14 mouse cellular contexts compared by ENCODE assay signal in genomic region chr5:61372901-61373300, GRCm38 (mm10).
DNase-seq lines count a peak whose midpoint lies in the region; ATAC-seq and TF ChIP-seq lines count a peak whose summit lies in the region.
"Had no signal": no experiment of that assay in that cellular context is flagged by ENCODE, and none has a peak within 500 bp of the region (broad histone marks: within the 10 kb centered on the region; RNA-seq: fewer than 3 reads in every experiment).

No protein-coding gene starts in this region.

- H3K4me2 ChIP-seq in forebrain, embryonic 15.5 days (replicated peaks), result no peak overlapping the region
- H3K4me2 ChIP-seq in forebrain, embryonic 11.5 days (ENCODE audit: low read depth, low read length, severe bottlenecking), result no peak overlapping the region
- H3K4me2 ChIP-seq in lung, embryonic 14.5 days, result no peak overlapping the region
- H3K4me2 ChIP-seq in midbrain, embryonic 14.5 days (ENCODE audit: low read length), result no peak overlapping the region
- H3K4me2 ChIP-seq: intestine, embryonic 15.5 days; neural tube, embryonic 12.5 days had no signal

- no peak for DNase-seq in forebrain, embryonic 11.5 days (ENCODE audit: low spot score)
- DNase-seq in lung, embryonic 14.5 days, result peak; percentile 83
- DNase-seq in lung, postnatal 4 days, result no peak
- DNase-seq in MEL-GATA-1-ER (ENCODE audit: extremely low read depth, low read depth), result peak; percentile 47
- DNase-seq in midbrain, embryonic 14.5 days, result peak; percentile 81
- DNase-seq in heart, embryonic 10.5 days (ENCODE audit: low spot score), result no peak
- DNase-seq in cerebellum, adult 8-10 months, result no peak
- DNase-seq: cerebellum, adult 9-10 months; liver; lung, adult 2 months had no signal

- no peak overlapping the region for H3K4me3 ChIP-seq in forebrain, embryonic 15.5 days
- no peak overlapping the region for H3K4me3 ChIP-seq in forebrain, embryonic 11.5 days (ENCODE audit: low read depth, low read length)
- no peak overlapping the region for H3K4me3 ChIP-seq in lung, embryonic 14.5 days (ENCODE audit: low read depth, low read length)
- no peak overlapping the region for H3K4me3 ChIP-seq in midbrain, embryonic 14.5 days (replicated peaks; ENCODE audit: low read depth, low read length)
- H3K4me3 ChIP-seq in heart, embryonic 10.5 days, result no peak overlapping the region
- H3K4me3 ChIP-seq: intestine, embryonic 15.5 days; megakaryocyte, embryonic 14.5 days; neural tube, embryonic 12.5 days had no signal

- H3K9ac ChIP-seq in forebrain, embryonic 15.5 days (replicated peaks), result no peak overlapping the region
- no peak overlapping the region for H3K9ac ChIP-seq in forebrain, embryonic 11.5 days (ENCODE audit: low read length)
- no peak overlapping the region for H3K9ac ChIP-seq in lung, embryonic 14.5 days
- H3K9ac ChIP-seq in midbrain, embryonic 14.5 days (replicated peaks; ENCODE audit: low read length), result no peak overlapping the region
- H3K9ac ChIP-seq: intestine, embryonic 15.5 days; neural tube, embryonic 12.5 days had no signal

- ATAC-seq in forebrain, embryonic 15.5 days (replicated peaks), result 0 out of 2 replicates have a peak, but pooled peaks have one; percentile 41
- ATAC-seq in forebrain, embryonic 11.5 days (replicated peaks; ENCODE audit: low FRiP score), result no peak
- peak; percentile 85 for ATAC-seq in lung, embryonic 14.5 days (ENCODE audit: insufficient read depth)
- peak; percentile 84 for ATAC-seq in midbrain, embryonic 14.5 days (ENCODE audit: low FRiP score, low TSS enrichment)
- ATAC-seq: intestine, embryonic 15.5 days had no signal

- 74% methylated on average over 1 of the region's 1 CpGs for WGBS in forebrain, embryonic 15.5 days
- WGBS in forebrain, embryonic 11.5 days, result 93% methylated on average over 1 of the region's 1 CpGs
- 30% methylated on average over 1 of the region's 1 CpGs for WGBS in lung, embryonic 14.5 days
- 50% methylated on average over 1 of the region's 1 CpGs for WGBS in midbrain, embryonic 14.5 days
- WGBS in heart, embryonic 10.5 days, result 87% methylated on average over 1 of the region's 1 CpGs

- H3K27me3 ChIP-seq in forebrain, embryonic 15.5 days, result no peaks in the 10 kb centered on the region
- no peaks in the 10 kb centered on the region for H3K27me3 ChIP-seq in forebrain, embryonic 11.5 days (ENCODE audit: control insufficient read depth, insufficient read depth, low read length)
- no peaks in the 10 kb centered on the region for H3K27me3 ChIP-seq in lung, embryonic 14.5 days (ENCODE audit: insufficient read depth, low read length)
- H3K27me3 ChIP-seq in midbrain, embryonic 14.5 days (ENCODE audit: control insufficient read depth, insufficient read depth, low read length), result no peaks in the 10 kb centered on the region
- no peaks in the 10 kb centered on the region for H3K27me3 ChIP-seq in heart, embryonic 10.5 days (ENCODE audit: insufficient read depth, poor library complexity, severe bottlenecking)
- H3K27me3 ChIP-seq: intestine, embryonic 15.5 days; megakaryocyte, embryonic 14.5 days; neural tube, embryonic 12.5 days had no signal

- no peak for TF ChIP-seq CTCF in lung, embryonic 14.5 days (IDR thresholded peaks at IDR 0.05; ENCODE audit: low read depth)

- no peaks in the 10 kb centered on the region for H3K36me3 ChIP-seq in forebrain, embryonic 15.5 days
- no peaks in the 10 kb centered on the region for H3K36me3 ChIP-seq in forebrain, embryonic 11.5 days (ENCODE audit: control insufficient read depth, insufficient read depth, low read length)
- H3K36me3 ChIP-seq in lung, embryonic 14.5 days (ENCODE audit: insufficient read depth), result no peaks in the 10 kb centered on the region
- no peaks in the 10 kb centered on the region for H3K36me3 ChIP-seq in midbrain, embryonic 14.5 days (ENCODE audit: control insufficient read depth, insufficient read depth, low read length)
- no peaks in the 10 kb centered on the region for H3K36me3 ChIP-seq in heart, embryonic 10.5 days
- H3K36me3 ChIP-seq: intestine, embryonic 15.5 days; neural tube, embryonic 12.5 days had no signal

- no peak overlapping the region for H3K27ac ChIP-seq in forebrain, embryonic 15.5 days (replicated peaks)
- H3K27ac ChIP-seq in forebrain, embryonic 11.5 days (ENCODE audit: low read depth, low read length), result no peak overlapping the region
- H3K27ac ChIP-seq in lung, embryonic 14.5 days (ENCODE audit: low read depth), result no peak overlapping the region
- H3K27ac ChIP-seq in midbrain, embryonic 14.5 days (replicated peaks; ENCODE audit: low read depth, low read length), result no peak overlapping the region
- no peak overlapping the region for H3K27ac ChIP-seq in heart, embryonic 10.5 days
- H3K27ac ChIP-seq: intestine, embryonic 15.5 days; neural tube, embryonic 12.5 days had no signal

- no peaks in the 10 kb centered on the region for H3K4me1 ChIP-seq in forebrain, embryonic 15.5 days
- H3K4me1 ChIP-seq in forebrain, embryonic 11.5 days (replicated peaks; ENCODE audit: control insufficient read depth, insufficient read depth, low read length), result no peaks in the 10 kb centered on the region
- no peaks in the 10 kb centered on the region for H3K4me1 ChIP-seq in lung, embryonic 14.5 days (ENCODE audit: insufficient read depth)
- H3K4me1 ChIP-seq in midbrain, embryonic 14.5 days (ENCODE audit: control insufficient read depth, insufficient read depth, low read length), result no peaks in the 10 kb centered on the region
- H3K4me1 ChIP-seq in heart, embryonic 10.5 days, result no peaks in the 10 kb centered on the region
- H3K4me1 ChIP-seq: intestine, embryonic 15.5 days; megakaryocyte, embryonic 14.5 days; neural tube, embryonic 12.5 days had no signal

- 0 out of 2 replicates have a peak, but pooled peaks cover 3% of the 10 kb centered on the region for H3K9me3 ChIP-seq in forebrain, embryonic 15.5 days
- H3K9me3 ChIP-seq in forebrain, embryonic 11.5 days (ENCODE audit: control insufficient read depth, low read length), result no peaks in the 10 kb centered on the region
- H3K9me3 ChIP-seq in lung, embryonic 14.5 days (ENCODE audit: low read depth, low read length), result no peaks in the 10 kb centered on the region
- no peaks in the 10 kb centered on the region for H3K9me3 ChIP-seq in midbrain, embryonic 14.5 days (ENCODE audit: control insufficient read depth, low read length)
- H3K9me3 ChIP-seq in heart, embryonic 10.5 days, result no peaks in the 10 kb centered on the region
- H3K9me3 ChIP-seq: intestine, embryonic 15.5 days; megakaryocyte, embryonic 14.5 days; neural tube, embryonic 12.5 days had no signal

Comparison
In these comparisons a context has a peak if more than half of its experiments do, and no peak if none do; other contexts are left out.
1. DNase-seq: peak in lung, embryonic 14.5 days (single experiment), MEL-GATA-1-ER (single experiment) and midbrain, embryonic 14.5 days (single experiment); none in forebrain, embryonic 11.5 days (single experiment), lung, postnatal 4 days (0 of 2), heart, embryonic 10.5 days (single experiment) and cerebellum, adult 8-10 months (single experiment).